Mouse (Mus musculus): ENCODE measurements around the gene Med18.

GRCm38 (mm10) chr4:132501639-132502038, 37.9 kb upstream of the Med18 start:
- no peak for TF ChIP-seq POLR2A (IDR thresholded peaks at IDR 0.05; ENCODE audit: low read depth, low read length)
- no peak for TF ChIP-seq CTCF (IDR thresholded peaks at IDR 0.05; ENCODE audit: extremely low read depth, insufficient read depth, insufficient read length, insufficient replicate concordance)
